Mouse (Mus musculus): ENCODE measurements around the gene Klhl4.

Gene Klhl4

DNA sequence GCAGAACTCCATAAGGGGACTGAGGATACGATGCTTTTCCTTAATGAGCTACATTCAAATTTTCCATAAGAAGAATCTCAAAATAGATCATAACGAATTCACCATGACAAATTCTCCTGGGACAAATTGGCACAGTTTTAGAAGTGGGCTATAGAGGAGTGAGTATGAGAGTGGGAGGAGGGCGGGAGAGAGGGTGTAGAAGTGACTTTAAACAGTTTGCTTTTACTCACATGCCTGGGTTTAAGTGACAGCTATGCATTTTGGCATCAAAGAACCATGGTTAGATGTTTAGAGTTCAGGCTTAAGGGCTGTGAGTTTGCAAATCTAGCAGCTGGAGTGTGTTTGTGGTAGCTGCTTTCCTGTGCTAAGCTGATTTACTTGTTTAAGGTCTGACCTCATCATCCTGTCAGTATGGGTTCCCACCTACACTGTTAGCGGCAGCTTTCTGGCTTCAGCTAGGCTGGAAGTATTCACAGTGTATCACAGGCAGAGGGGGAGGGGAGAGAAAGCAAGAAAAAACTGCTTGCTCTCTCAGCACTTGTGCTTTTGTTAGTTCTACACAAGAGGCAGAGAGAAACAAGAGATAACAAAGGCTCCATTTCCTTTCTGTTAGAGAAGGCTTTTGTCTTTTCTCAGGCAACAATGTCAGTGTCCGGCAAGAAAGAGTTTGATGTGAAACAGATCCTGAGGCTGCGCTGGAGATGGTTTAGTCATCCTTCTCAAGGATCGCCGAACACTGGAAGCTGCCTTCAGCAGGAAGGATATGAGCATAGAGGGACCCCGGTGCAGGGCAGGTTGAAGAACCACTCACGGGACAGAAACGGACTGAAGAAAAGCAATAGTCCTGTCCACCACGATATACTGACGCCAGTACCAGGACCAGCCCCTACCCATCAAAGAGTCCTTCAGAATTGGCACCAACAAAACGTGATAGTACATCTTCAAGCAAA is at the start of gene Klhl4:
Gene Klhl4 (plus strand): TSS at position 552 of the 950 bp plus-strand sequence.
- DNase-seq (ENCODE audit: low read depth, low spot score) = peak; percentile 76

DNA sequence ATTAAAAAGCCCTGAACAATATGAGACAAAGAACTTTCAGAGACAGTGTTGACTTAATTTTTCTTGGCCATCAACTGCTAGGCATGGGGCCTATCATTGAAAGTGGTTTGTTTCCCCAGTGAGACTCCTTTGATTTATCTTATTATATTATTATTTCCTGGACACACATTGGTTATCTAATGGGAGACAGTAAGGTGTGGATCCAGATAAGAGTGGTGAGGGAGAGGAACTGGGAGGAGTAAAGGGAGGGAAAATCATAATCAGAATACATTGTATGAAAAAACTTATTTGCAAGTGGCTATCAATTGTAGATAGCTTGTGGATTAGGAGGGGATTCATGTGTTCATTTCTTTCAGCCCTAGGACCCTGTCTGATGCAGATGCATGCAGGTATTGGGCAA is 10.0 kb downstream of the Klhl4 start:
- no peak for DNase-seq (ENCODE audit: low read depth, low spot score)

DNA sequence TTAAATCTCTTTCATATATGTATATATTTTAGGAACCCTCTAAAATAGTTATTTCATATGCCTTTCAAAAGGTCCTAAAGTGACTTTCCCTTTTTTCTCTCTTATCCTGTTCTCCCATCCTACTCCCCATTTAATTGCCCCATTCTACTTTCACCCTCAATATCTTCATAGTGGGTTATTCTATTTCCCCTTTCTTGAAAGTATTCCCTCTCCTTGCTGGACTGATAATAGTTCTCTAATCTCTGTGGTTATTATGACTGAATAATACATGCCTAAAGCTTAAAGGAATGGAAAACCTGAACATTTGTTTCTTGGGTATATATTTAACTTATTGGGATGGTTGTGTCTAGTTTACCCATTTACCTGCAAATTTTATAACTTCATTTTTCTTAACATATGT is 12.6 kb downstream of the Klhl4 start:
- DNase-seq (ENCODE audit: low read depth, low spot score) = no peak

GRCm38 (mm10) chrX:114558141-114558540 is 84.0 kb downstream of the Klhl4 start:
- DNase-seq (ENCODE audit: low read depth, low spot score) = peak; percentile 23

DNA sequence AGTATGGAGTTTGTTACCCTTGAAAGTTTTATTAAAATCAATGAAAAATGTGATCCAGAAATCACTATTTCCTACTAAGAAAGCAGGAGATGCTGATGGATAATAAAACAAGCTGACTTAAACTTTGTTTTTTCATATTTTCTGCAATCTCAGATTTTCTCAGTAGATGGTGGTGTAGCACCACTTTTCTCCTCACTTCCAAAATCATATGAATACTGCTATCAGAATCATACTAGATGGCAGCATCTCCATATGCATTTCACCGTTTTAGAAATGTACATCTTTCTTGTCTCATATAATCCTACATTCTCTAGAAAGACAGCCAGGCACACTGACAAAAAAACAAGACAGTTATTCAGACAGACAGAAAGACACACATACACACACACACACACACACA is 108.2 kb downstream of the Klhl4 start:
- DNase-seq (ENCODE audit: low read depth, low spot score) = peak; percentile 30
